Mouse (Mus musculus): ENCODE results near the gene Numbl.

Numbl gene

GRCm38 (mm10) chr7:27255721-27256120 is 2.5 kb upstream of the Numbl start:
- DNase-seq: peak in 1 of 2 experiments; percentile 14

- DNase-seq: no peak
Observed at GRCm38 (mm10) chr7:27257046-27257851, 984 bp upstream of the Numbl start.

GRCm38 (mm10) chr7:27257852-27258204 is 405 bp upstream of the Numbl start:
- no peak for DNase-seq

GRCm38 (mm10) chr7:27259271-27259721 is 1.1 kb downstream of the Numbl start:
- peak in 1 of 2 experiments; percentile 11 for DNase-seq

- DNase-seq: no peak
Observed at GRCm38 (mm10) chr7:27259771-27260170, 1.5 kb downstream of the Numbl start.

GRCm38 (mm10) chr7:27260856-27261255 is 2.6 kb downstream of the Numbl start:
- no peak for DNase-seq

- DNase-seq: no peak
Observed at GRCm38 (mm10) chr7:27261888-27262287, 3.7 kb downstream of the Numbl start.

- no peak for DNase-seq
Observed at GRCm38 (mm10) chr7:27264761-27265160, 6.5 kb downstream of the Numbl start.

- DNase-seq: no peak
Observed at GRCm38 (mm10) chr7:27266515-27267128, 8.4 kb downstream of the Numbl start.

GRCm38 (mm10) chr7:27271423-27271822 is 13.2 kb downstream of the Numbl start:
- DNase-seq: no peak

GRCm38 (mm10) chr7:27273739-27274351 is 15.6 kb downstream of the Numbl start:
- peak; percentile 38 to 44 for DNase-seq

GRCm38 (mm10) chr7:27274916-27275315 is 16.7 kb downstream of the Numbl start:
- no peak for DNase-seq

- DNase-seq: no peak
Observed at GRCm38 (mm10) chr7:27276021-27276420, 17.8 kb downstream of the Numbl start.

- DNase-seq: peak; percentile 22 to 36
Observed at GRCm38 (mm10) chr7:27277191-27277590, 19.0 kb downstream of the Numbl start.

GRCm38 (mm10) chr7:27281717-27282116 is 23.5 kb downstream of the Numbl start:
- no peak for DNase-seq

- DNase-seq: no peak
Observed at GRCm38 (mm10) chr7:27282225-27282624, 24.0 kb downstream of the Numbl start.

- peak; percentile 32 to 34 for DNase-seq
Observed at GRCm38 (mm10) chr7:27284865-27285697, 26.8 kb downstream of the Numbl start.

- DNase-seq: peak; percentile 58 to 61
Observed at GRCm38 (mm10) chr7:27285698-27286066, 27.4 kb downstream of the Numbl start.

GRCm38 (mm10) chr7:27288732-27289131 is 30.5 kb downstream of the Numbl start:
- DNase-seq: no peak

- DNase-seq: no peak
Observed at GRCm38 (mm10) chr7:27290555-27290954, 32.3 kb downstream of the Numbl start.

- no peak for DNase-seq
Observed at GRCm38 (mm10) chr7:27291795-27292466, 33.7 kb downstream of the Numbl start.

- DNase-seq: no peak
Observed at GRCm38 (mm10) chr7:27295956-27296355, 37.7 kb downstream of the Numbl start.

All from B cell, adult 2 months (primary cell).